ENCODE assay signal across 9 mouse cellular contexts in genomic region chr12:27140335-27140702, GRCm38 (mm10).
DNase-seq lines count a peak whose midpoint lies in the region; ATAC-seq and TF ChIP-seq lines count a peak whose summit lies in the region.
"Had no signal": no experiment of that assay in that cellular context is flagged by ENCODE, and none has a peak within 500 bp of the region (broad histone marks: within the 10 kb centered on the region; RNA-seq: fewer than 3 reads in every experiment).

No protein-coding gene starts in this region.

- no peak overlapping the region; the same call in 1 of the 2 replicates for H3K4me2 ChIP-seq in forebrain, embryonic 16.5 days (ENCODE audit: low read length)
- H3K4me2 ChIP-seq: liver, embryonic 15.5 days had no signal

- H3K27ac ChIP-seq in ES-E14 (ENCODE audit: insufficient read depth, low read depth, low read length, poor library complexity, severe bottlenecking) = no peak overlapping the region
- peak overlapping the region; percentile 78 for H3K27ac ChIP-seq in forebrain, embryonic 16.5 days (ENCODE audit: low read length)
- H3K27ac ChIP-seq: liver, embryonic 15.5 days had no signal

- H3K9ac ChIP-seq in ES-E14 (ENCODE audit: insufficient read depth, low read depth, low read length, poor library complexity, severe bottlenecking) = no peak overlapping the region
- H3K9ac ChIP-seq in forebrain, embryonic 16.5 days (replicated peaks; ENCODE audit: low read depth, low read length) = 0 out of 2 replicates have a peak overlapping the region, but pooled peaks have one; percentile 12
- H3K9ac ChIP-seq: liver, embryonic 15.5 days had no signal

- H3K4me3 ChIP-seq in ES-E14 (ENCODE audit: insufficient read depth in 1 of 2, low read depth in 1 of 2, low read length in 2 of 2, poor library complexity in 1 of 2, severe bottlenecking in 1 of 2) = no peak overlapping the region
- no peak overlapping the region for H3K4me3 ChIP-seq in forebrain, embryonic 16.5 days (replicated peaks; ENCODE audit: low read length)
- H3K4me3 ChIP-seq: liver, embryonic 15.5 days had no signal

- H3K9me3 ChIP-seq in ES-E14 (ENCODE audit: control insufficient read depth, insufficient read depth, low read depth, low read length) = no peaks in the 10 kb centered on the region
- no peaks in the 10 kb centered on the region for H3K9me3 ChIP-seq in forebrain, embryonic 16.5 days (ENCODE audit: control insufficient read depth, low read length)
- H3K9me3 ChIP-seq: liver, embryonic 15.5 days had no signal

- peak; percentile 83 for ATAC-seq in forebrain, embryonic 16.5 days

- H3K4me1 ChIP-seq in ES-E14 (ENCODE audit: control insufficient read depth in 2 of 2, insufficient read depth in 2 of 2, low read length in 2 of 2, poor library complexity in 1 of 2) = peaks cover 2 to 21% of the 10 kb centered on the region in 2 experiments; a peak in 2 of 4 replicates
- H3K4me1 ChIP-seq in forebrain, embryonic 16.5 days (replicated peaks; ENCODE audit: control insufficient read depth, insufficient read depth, low read length) = peaks cover 33% of the 10 kb centered on the region
- H3K4me1 ChIP-seq: liver, embryonic 15.5 days had no signal

- no peaks in the 10 kb centered on the region for H3K27me3 ChIP-seq in forebrain, embryonic 16.5 days (replicated peaks; ENCODE audit: control insufficient read depth, insufficient read depth, low read length)
- H3K27me3 ChIP-seq: liver, embryonic 15.5 days had no signal

- intact Hi-C loops in left cerebral cortex, postnatal 14 days (cut with DNase I) = no loop called here

- 11% methylated on average over 5 of the region's 5 CpGs for WGBS in forebrain, embryonic 16.5 days

- in situ Hi-C loops in ES-E14 (cut with MboI; ENCODE audit: low sequenced_read_pairs in 2 of 2, unreplicated experiment in 2 of 2) = no loop called here

- DNase-seq in adrenal gland, adult 8-10 months = peak; percentile 12
- no peak for DNase-seq in adrenal gland, postnatal 25 days
- peak; percentile 44 for DNase-seq in ES-E14 (ENCODE audit: low read depth, low spot score)
- peak; percentile 85 for DNase-seq in mesoderm, embryonic 11.5 days (ENCODE audit: low read depth, low spot score)
- DNase-seq in spleen, postnatal 14 days (ENCODE audit: low spot score in 2 of 2) = no peak
- no peak for DNase-seq in right cerebral cortex, postnatal 14 days
- DNase-seq in left cerebral cortex, postnatal 14 days (ENCODE audit: low spot score in 2 of 2) = no peak

- H3K36me3 ChIP-seq in ES-E14 (ENCODE audit: control insufficient read depth, insufficient read depth, low read length, poor library complexity, severe bottlenecking) = no peaks in the 10 kb centered on the region
- no peaks in the 10 kb centered on the region for H3K36me3 ChIP-seq in forebrain, embryonic 16.5 days (ENCODE audit: control insufficient read depth, insufficient read depth)
- H3K36me3 ChIP-seq: liver, embryonic 15.5 days had no signal

TF ChIP-seq in ES-E14, 5 proteins besides CTCF, POLR2A, EP300 and RAD21:
- TF ChIP-seq MAFK (IDR thresholded peaks at IDR 0.05; ENCODE audit: insufficient read depth, low read depth, low read length) = no peak
- no peak for TF ChIP-seq ZC3H11A (IDR thresholded peaks at IDR 0.05; ENCODE audit: borderline replicate concordance, low read depth, low read length)
- no peak for TF ChIP-seq ZNF384 (IDR thresholded peaks at IDR 0.05; ENCODE audit: low read depth, low read length)
TF ChIP-seq in ES-E14: peak in this region for 0.

Comparison
In these comparisons a context has a peak if more than half of its experiments do, and no peak if none do; other contexts are left out.
1. DNase-seq: peak in adrenal gland, adult 8-10 months (single experiment), ES-E14 (single experiment) and mesoderm, embryonic 11.5 days (single experiment); none in adrenal gland, postnatal 25 days (single experiment), spleen, postnatal 14 days (0 of 2), right cerebral cortex, postnatal 14 days (single experiment) and left cerebral cortex, postnatal 14 days (0 of 2).